Mouse (Mus musculus) yolk sac, embryonic 10.5 days (tissue): ENCODE results near the gene Ryr2.

Experiments
- DNase-seq: peaks from one replicate; pipeline ENCODE4 v3.0.0-alpha.2; 2017; ENCODE audit warnings: low spot score

The Ryr2 gene

DNA sequence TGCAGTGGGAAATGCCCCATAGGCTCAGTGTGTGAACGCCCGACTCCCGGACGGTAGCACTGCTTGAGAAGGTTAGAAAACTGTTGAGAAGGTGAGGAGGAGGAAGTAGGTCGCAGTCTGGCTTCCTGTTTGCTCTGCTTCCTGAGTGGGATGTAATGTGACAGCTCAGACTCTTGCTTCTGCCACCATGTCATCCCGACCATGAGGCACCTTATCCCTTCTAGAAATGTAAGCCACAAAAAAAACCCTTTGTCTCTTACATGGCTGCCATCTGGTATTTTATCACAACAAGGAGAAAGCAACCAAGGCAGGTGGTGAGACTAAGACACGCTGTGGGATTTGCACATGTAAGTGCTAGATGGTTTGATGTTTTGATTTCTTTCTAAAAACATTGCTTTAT is 12.2 kb downstream of the Ryr2 start:
- DNase-seq = no peak

DNA sequence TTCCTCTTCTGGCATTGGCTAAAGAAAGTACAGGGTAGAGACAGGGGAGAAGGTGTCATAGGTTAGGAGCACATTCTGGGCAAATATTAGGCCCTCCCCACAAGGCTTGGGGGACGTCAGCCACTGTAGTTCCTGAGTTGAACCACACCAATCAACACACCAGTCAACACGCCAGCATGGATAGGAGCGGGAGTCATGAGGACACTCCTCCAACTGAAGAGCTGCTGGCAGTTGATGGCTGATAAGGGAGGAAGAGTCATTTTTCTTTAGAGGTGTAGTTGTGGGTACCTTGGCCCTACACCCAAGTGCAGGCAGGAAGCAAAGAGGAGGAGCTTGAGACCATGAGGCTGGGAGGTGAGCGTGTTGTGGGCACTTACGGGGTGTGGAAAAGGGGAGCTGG is 13.6 kb downstream of the Ryr2 start:
- DNase-seq = no peak

DNA sequence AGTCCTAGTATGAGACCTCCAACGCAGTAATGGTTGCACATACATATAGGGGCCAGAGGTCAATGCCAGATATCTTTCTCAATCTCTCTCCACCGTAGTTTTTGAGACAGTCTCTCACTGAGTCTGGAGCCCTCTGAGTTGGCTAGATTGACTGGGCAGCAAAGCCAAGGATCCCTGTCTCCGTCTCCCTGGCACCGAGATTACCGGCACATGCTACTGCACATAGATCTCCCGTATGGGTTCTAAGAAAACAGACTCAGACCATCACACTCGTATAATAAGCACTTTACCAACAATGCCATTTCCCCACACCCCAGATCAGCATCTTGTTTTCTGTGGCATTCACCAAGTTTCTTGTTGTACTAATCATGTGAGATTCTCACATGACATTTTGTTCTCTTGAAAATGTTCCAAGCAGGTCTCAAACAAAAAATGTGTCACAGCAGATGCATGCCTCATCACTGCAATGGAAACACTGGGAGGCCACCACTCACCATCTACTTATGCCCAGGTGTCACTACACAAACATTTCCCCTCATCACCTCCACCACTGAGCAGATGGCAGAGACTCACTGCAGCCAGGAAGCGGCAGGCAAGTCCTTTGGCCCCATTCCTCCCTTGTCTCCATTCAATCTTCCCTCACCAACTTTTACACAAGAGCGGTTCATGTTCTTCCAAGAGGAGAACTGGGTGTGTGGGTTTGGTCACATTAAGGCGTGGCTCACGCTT is 14.2 kb downstream of the Ryr2 start:
- DNase-seq = no peak

DNA sequence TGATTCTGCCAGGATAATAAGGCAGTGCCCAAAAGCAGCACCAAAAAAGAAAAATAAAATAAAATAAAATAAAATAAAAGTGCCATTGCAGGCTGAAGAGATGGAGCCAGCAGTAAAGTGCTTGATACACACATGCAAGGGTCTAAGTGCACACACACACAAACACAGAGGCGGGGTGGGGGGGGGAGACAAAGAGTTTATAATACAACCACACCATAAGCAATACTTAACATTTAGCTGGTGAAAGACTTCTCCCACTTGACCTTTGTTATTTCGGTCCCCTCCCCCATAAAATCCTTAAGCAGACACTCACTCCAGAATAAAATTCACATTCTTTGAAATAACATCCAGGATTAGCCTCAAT is 22.7 kb downstream of the Ryr2 start:
- no peak for DNase-seq

- no peak for DNase-seq
Observed at GRCm38 (mm10) chr13:12083443-12084111, 23.2 kb downstream of the Ryr2 start.

- DNase-seq = no peak
Observed at GRCm38 (mm10) chr13:12080590-12080989, 26.2 kb downstream of the Ryr2 start.

DNA sequence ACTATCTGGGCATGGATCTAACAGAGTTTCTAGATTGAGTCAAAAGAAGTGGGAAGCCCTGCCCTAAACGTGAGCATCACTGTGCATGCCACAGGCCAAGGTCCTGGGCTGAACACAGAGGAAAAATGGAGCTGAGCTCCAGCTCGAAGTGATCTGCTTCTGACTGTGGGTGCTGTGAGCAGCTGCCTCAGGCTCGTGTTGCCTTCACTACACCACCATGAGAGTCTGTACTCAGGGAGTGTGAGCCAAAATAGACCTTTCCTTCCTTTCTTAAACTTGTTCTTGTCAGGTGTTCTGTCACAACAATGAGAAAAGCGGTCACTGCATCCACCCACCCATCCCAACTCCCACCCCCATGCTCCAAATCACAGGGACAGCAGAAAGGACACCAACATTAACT is 27.2 kb downstream of the Ryr2 start:
- no peak for DNase-seq

GRCm38 (mm10) chr13:12074897-12075296 is 31.8 kb downstream of the Ryr2 start:
- DNase-seq = no peak

- no peak for DNase-seq
Observed at GRCm38 (mm10) chr13:12072571-12072970, 34.2 kb downstream of the Ryr2 start.

GRCm38 (mm10) chr13:12072112-12072511 is 34.6 kb downstream of the Ryr2 start:
- no peak for DNase-seq

GRCm38 (mm10) chr13:12070157-12071129 is 36.3 kb downstream of the Ryr2 start:
- DNase-seq = no peak

DNA sequence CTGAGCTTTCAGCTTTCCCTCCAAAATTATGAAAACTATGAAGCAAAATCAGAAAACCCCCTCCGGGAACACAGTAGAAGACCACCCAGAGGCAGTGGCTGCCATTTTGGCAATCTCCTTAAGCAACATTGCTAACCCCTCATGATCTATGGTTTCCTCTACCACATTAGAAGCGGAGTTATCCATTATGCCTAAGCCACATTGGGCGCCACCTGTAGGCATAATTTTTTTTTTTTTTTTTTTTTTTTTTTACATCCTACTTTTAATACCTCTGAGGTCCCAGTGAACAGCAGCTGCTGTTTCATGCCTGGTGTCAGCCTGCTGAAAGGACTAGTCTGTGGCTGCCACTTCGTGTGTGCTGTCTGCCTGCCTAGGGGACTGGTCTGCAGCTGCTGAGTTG is 42.2 kb downstream of the Ryr2 start:
- DNase-seq = no peak

- no peak for DNase-seq
Observed at GRCm38 (mm10) chr13:12063561-12063960, 43.2 kb downstream of the Ryr2 start.

DNA sequence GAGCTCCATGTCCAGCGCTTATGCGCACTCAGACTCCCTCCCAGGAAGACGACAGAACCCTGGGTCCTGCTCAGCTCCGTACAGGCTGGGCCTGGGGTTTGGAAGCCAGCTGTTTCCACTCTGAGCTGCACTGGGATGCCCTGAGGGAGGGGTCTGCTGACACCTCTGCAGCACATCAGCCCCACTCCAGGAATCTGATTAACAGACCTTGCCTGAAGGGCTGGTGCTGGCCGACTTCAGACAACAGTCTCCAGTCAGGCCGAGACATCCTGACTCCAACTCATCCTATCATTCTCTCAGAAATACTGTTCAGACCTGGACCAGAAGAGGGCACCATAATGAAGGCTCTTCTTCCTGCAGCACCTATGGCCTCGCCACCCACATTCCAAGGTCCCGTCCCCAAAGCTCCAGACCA is 49.4 kb downstream of the Ryr2 start:
- DNase-seq = peak; percentile 23

GRCm38 (mm10) chr13:12055913-12056312 is 50.8 kb downstream of the Ryr2 start:
- DNase-seq = no peak

- no peak for DNase-seq
Observed at GRCm38 (mm10) chr13:12053910-12054309, 52.8 kb downstream of the Ryr2 start.

- DNase-seq = no peak
Observed at GRCm38 (mm10) chr13:12050809-12051208, 55.9 kb downstream of the Ryr2 start.

- DNase-seq = no peak
Observed at GRCm38 (mm10) chr13:12047059-12047458, 59.7 kb downstream of the Ryr2 start.

GRCm38 (mm10) chr13:12044751-12045150 is 62.0 kb downstream of the Ryr2 start:
- no peak for DNase-seq

- no peak for DNase-seq
Observed at GRCm38 (mm10) chr13:12042891-12043491, 63.8 kb downstream of the Ryr2 start.

- no peak for DNase-seq
Observed at GRCm38 (mm10) chr13:12039967-12040366, 66.8 kb downstream of the Ryr2 start.

DNA sequence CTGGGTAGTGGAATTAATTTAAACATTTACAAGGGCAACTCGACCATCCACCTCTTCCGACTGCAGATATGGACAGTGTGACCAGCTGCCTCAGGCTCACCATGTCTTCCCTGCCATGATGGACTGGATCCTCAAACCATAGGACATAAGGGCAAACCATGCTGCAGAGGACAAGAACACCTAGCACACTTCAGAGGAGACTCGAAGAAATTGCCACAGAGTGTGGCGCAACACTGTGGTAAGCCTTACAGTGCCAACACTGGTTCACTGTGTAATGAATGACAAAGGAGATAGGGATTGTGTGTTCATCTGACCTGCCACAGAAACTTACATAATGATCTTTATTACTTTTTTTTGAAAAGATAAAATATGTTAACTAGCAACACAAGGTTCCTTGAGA is 68.1 kb downstream of the Ryr2 start:
- DNase-seq = no peak
